Mouse (Mus musculus) frontal cortex, postnatal 14 days (tissue): Measurements from ENCODE around the gene Gm28035.

Experiments
- DNase-seq, 2 experiments: peaks; one replicate each; pipeline ENCODE4 v3.0.0; 2022; ENCODE audit warnings: low spot score in 2 of 2

The Gm28035 gene

GRCm38 (mm10) chr2:30238906-30239465 lies 1.4 kb upstream of the Gm28035 start:
- no peak for DNase-seq

- DNase-seq, result no peak
Observed at GRCm38 (mm10) chr2:30239777-30240176, 590 bp upstream of the Gm28035 start.

- DNase-seq, result no peak
Observed at GRCm38 (mm10) chr2:30242509-30242908, 2.1 kb downstream of the Gm28035 start.

GRCm38 (mm10) chr2:30243391-30243790 lies 3.0 kb downstream of the Gm28035 start:
- no peak for DNase-seq

GRCm38 (mm10) chr2:30244595-30245178 lies 4.3 kb downstream of the Gm28035 start:
- DNase-seq, result no peak

- no peak for DNase-seq
Observed at GRCm38 (mm10) chr2:30247036-30247435, 6.7 kb downstream of the Gm28035 start.

- DNase-seq, result no peak
Observed at GRCm38 (mm10) chr2:30247681-30248080, 7.3 kb downstream of the Gm28035 start.

GRCm38 (mm10) chr2:30249182-30249581 lies 8.8 kb downstream of the Gm28035 start:
- DNase-seq, result no peak

- DNase-seq, result no peak
Observed at GRCm38 (mm10) chr2:30250166-30251128, 10.1 kb downstream of the Gm28035 start.

GRCm38 (mm10) chr2:30251417-30252104 lies 11.2 kb downstream of the Gm28035 start:
- no peak for DNase-seq

- no peak for DNase-seq
Observed at GRCm38 (mm10) chr2:30252521-30252920, 12.2 kb downstream of the Gm28035 start.

GRCm38 (mm10) chr2:30253809-30254208 lies 13.4 kb downstream of the Gm28035 start:
- no peak for DNase-seq

- no peak for DNase-seq
Observed at GRCm38 (mm10) chr2:30255631-30256395, 15.4 kb downstream of the Gm28035 start.

- DNase-seq, result no peak
Observed at GRCm38 (mm10) chr2:30256616-30257350, 16.4 kb downstream of the Gm28035 start.

GRCm38 (mm10) chr2:30257699-30258460 lies 17.5 kb downstream of the Gm28035 start:
- DNase-seq, result no peak

GRCm38 (mm10) chr2:30258600-30258999 lies 18.2 kb downstream of the Gm28035 start:
- DNase-seq, result no peak

GRCm38 (mm10) chr2:30259131-30260064 lies 19.0 kb downstream of the Gm28035 start:
- DNase-seq, result no peak

- DNase-seq, result no peak
Observed at GRCm38 (mm10) chr2:30261064-30261736, 20.8 kb downstream of the Gm28035 start.
